Mouse (Mus musculus): Measurements from ENCODE around the gene Tomm70a.
A peak's percentile ranks its signal among the peaks of the same experiment; 100 is the strongest.
"Not testable (repeated sequence)": the region's sequence is repeated elsewhere in the genome, so short reads cannot be mapped to it uniquely, and the experiment has no call there.

The Tomm70a gene

GRCm38 (mm10) chr16:57144741-57145140 lies 23.2 kb downstream of the Tomm70a start:
- no peak for DNase-seq (ENCODE audit: low spot score)

GRCm38 (mm10) chr16:57151437-57151836 lies 29.9 kb downstream of the Tomm70a start:
- DNase-seq (ENCODE audit: low spot score): no peak

GRCm38 (mm10) chr16:57155899-57156298 lies 34.4 kb downstream of the Tomm70a start:
- no peak for DNase-seq (ENCODE audit: low spot score)

GRCm38 (mm10) chr16:57157076-57157475 lies 35.6 kb downstream of the Tomm70a start:
- no peak for DNase-seq (ENCODE audit: low spot score)

- DNase-seq (ENCODE audit: low spot score): no peak
These were observed 36.2 kb downstream of the Tomm70a start for GRCm38 (mm10) chr16:57157728-57158127.

GRCm38 (mm10) chr16:57159835-57160234 lies 38.3 kb downstream of the Tomm70a start:
- DNase-seq (ENCODE audit: low spot score): no peak

- DNase-seq (ENCODE audit: low spot score): no peak
These were observed 41.3 kb downstream of the Tomm70a start for GRCm38 (mm10) chr16:57162841-57163240.

GRCm38 (mm10) chr16:57163694-57164093 lies 42.2 kb downstream of the Tomm70a start:
- DNase-seq (ENCODE audit: low spot score): no peak

- DNase-seq (ENCODE audit: low spot score): no peak
These were observed 43.7 kb downstream of the Tomm70a start for GRCm38 (mm10) chr16:57165157-57165556.

- DNase-seq (ENCODE audit: low spot score): no peak
These were observed 44.6 kb downstream of the Tomm70a start for GRCm38 (mm10) chr16:57166086-57166485.

- peak; percentile 98 for DNase-seq (ENCODE audit: low spot score)
These were observed 45.4 kb downstream of the Tomm70a start, which contains the start of gene Nit2 for GRCm38 (mm10) chr16:57166611-57167513. Gene Nit2, minus strand, starts transcription at chr16:57167341.

- no peak for DNase-seq (ENCODE audit: low spot score)
These were observed 46.0 kb downstream of the Tomm70a start for GRCm38 (mm10) chr16:57167514-57167912.

GRCm38 (mm10) chr16:57168236-57168635 lies 46.7 kb downstream of the Tomm70a start:
- DNase-seq (ENCODE audit: low spot score): no peak

GRCm38 (mm10) chr16:57171161-57171560 lies 49.7 kb downstream of the Tomm70a start:
- no peak for DNase-seq (ENCODE audit: low spot score)

- DNase-seq (ENCODE audit: low spot score): no peak
These were observed 50.1 kb downstream of the Tomm70a start for GRCm38 (mm10) chr16:57171570-57171969.

GRCm38 (mm10) chr16:57174480-57174879 lies 53.0 kb downstream of the Tomm70a start:
- not testable (repeated sequence) for DNase-seq (ENCODE audit: low spot score)

- no peak for DNase-seq (ENCODE audit: low spot score)
These were observed 54.2 kb downstream of the Tomm70a start for GRCm38 (mm10) chr16:57175751-57176150.

GRCm38 (mm10) chr16:57176276-57176675 lies 54.8 kb downstream of the Tomm70a start:
- DNase-seq (ENCODE audit: low spot score): no peak

- no peak for DNase-seq (ENCODE audit: low spot score)
These were observed 55.8 kb downstream of the Tomm70a start for GRCm38 (mm10) chr16:57177254-57177653.

GRCm38 (mm10) chr16:57177664-57178063 lies 56.2 kb downstream of the Tomm70a start:
- no peak for DNase-seq (ENCODE audit: low spot score)

- no peak for DNase-seq (ENCODE audit: low spot score)
These were observed 59.7 kb downstream of the Tomm70a start for GRCm38 (mm10) chr16:57181180-57181579.

- DNase-seq (ENCODE audit: low spot score): no peak
These were observed 60.5 kb downstream of the Tomm70a start for GRCm38 (mm10) chr16:57182037-57182436.

GRCm38 (mm10) chr16:57186618-57187017 lies 65.1 kb downstream of the Tomm70a start:
- no peak for DNase-seq (ENCODE audit: low spot score)

GRCm38 (mm10) chr16:57189493-57189892 lies 68.0 kb downstream of the Tomm70a start:
- no peak for DNase-seq (ENCODE audit: low spot score)

All from urinary bladder, postnatal 25 days (tissue).